Mouse (Mus musculus): Measurements from ENCODE around the gene Gbe1. TPM values are rescaled to one million over a fixed set of nuclear protein-coding genes. Genes with fewer than 3 reads are reported as not detected.

The Gbe1 gene
- polyA plus RNA-seq, 1 experiment from 2014 or later = 35.8 TPM

DNA sequence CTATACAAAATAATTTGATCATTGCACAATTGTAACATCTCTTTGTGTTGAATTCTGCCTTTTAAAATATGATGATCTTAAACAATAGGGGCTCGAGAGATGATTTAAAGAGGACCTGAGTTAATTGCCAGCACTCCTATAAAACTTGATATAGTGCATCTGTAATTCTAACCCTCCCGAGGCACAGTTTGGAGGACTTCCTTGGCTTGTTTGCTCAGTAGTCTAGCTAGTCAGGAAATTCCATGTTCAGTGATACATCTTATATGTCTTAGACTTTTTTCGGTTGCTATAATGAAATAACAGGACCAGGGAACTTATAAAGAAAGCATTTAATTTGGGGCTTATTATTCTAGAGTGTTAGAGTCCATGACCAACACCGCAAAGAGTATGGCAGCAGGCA, 162.4 kb downstream of the Gbe1 start:
- H3K36me3 ChIP-seq (ENCODE audit: insufficient read depth, low read length) = no peaks in the 10 kb centered on the region
- 23% methylated on average over 4 of the region's 4 CpGs for WGBS
- no peak for ATAC-seq (replicated peaks; ENCODE audit: low FRiP score, low read depth)

GRCm38 (mm10) chr16:70480494-70480893, 166.7 kb downstream of the Gbe1 start:
- no peak for DNase-seq (ENCODE audit: low spot score)
- H3K9ac ChIP-seq (ENCODE audit: low read depth, low read length) = no peak overlapping the region
- no peaks in the 10 kb centered on the region for H3K27me3 ChIP-seq (ENCODE audit: insufficient read depth, low read length)
- no peaks in the 10 kb centered on the region for H3K9me3 ChIP-seq (replicated peaks; ENCODE audit: low read length)
- 95% methylated on average over 3 of the region's 3 CpGs for WGBS
- no peaks in the 10 kb centered on the region for H3K4me1 ChIP-seq (replicated peaks; ENCODE audit: insufficient read depth, low read length)
- no peak for ATAC-seq (replicated peaks; ENCODE audit: low FRiP score, low read depth)
- no peak overlapping the region for H3K27ac ChIP-seq
- no peaks in the 10 kb centered on the region for H3K36me3 ChIP-seq (ENCODE audit: insufficient read depth, low read length)
- H3K4me3 ChIP-seq (replicated peaks; ENCODE audit: low read depth, low read length) = no peak overlapping the region
- TF ChIP-seq CTCF (IDR thresholded peaks at IDR 0.05; ENCODE audit: low read depth) = no peak
- H3K4me2 ChIP-seq (ENCODE audit: low read length) = no peak overlapping the region

More for the DNA sequence above, 162.4 kb downstream of the Gbe1 start:
- DNase-seq (ENCODE audit: low spot score) = peak; percentile 73
- Histone ChIP-seq H3K4me3 (replicated peaks; ENCODE audit: low read depth, low read length) (no peak overlapping the region), H3K27ac (no peak overlapping the region), H3K27me3 (ENCODE audit: insufficient read depth, low read length) (no peaks in the 10 kb centered on the region), H3K9me3 (replicated peaks; ENCODE audit: low read length) (no peaks in the 10 kb centered on the region), H3K4me1 (replicated peaks; ENCODE audit: insufficient read depth, low read length) (no peaks in the 10 kb centered on the region), H3K4me2 (ENCODE audit: low read length) (no peak overlapping the region), H3K9ac (ENCODE audit: low read depth, low read length) (no peak overlapping the region)
- TF ChIP-seq CTCF (IDR thresholded peaks at IDR 0.05; ENCODE audit: low read depth) = no peak

- TF ChIP-seq CTCF (IDR thresholded peaks at IDR 0.05; ENCODE audit: low read depth) = no peak
- Histone ChIP-seq H3K4me2 (ENCODE audit: low read length) (no peak overlapping the region), H3K36me3 (ENCODE audit: insufficient read depth, low read length) (no peaks in the 10 kb centered on the region), H3K9me3 (replicated peaks; ENCODE audit: low read length) (no peaks in the 10 kb centered on the region), H3K4me3 (replicated peaks; ENCODE audit: low read depth, low read length) (no peak overlapping the region), H3K27ac (no peak overlapping the region), H3K27me3 (ENCODE audit: insufficient read depth, low read length) (no peaks in the 10 kb centered on the region), H3K9ac (ENCODE audit: low read depth, low read length) (no peak overlapping the region), H3K4me1 (replicated peaks; ENCODE audit: insufficient read depth, low read length) (no peaks in the 10 kb centered on the region)
- WGBS = 80% methylated on average over 1 of the region's 1 CpGs
- ATAC-seq (replicated peaks; ENCODE audit: low FRiP score, low read depth) (no peak), DNase-seq (ENCODE audit: low spot score) (no peak)
Measured at GRCm38 (mm10) chr16:70506457-70506856, 192.7 kb downstream of the Gbe1 start.

DNA sequence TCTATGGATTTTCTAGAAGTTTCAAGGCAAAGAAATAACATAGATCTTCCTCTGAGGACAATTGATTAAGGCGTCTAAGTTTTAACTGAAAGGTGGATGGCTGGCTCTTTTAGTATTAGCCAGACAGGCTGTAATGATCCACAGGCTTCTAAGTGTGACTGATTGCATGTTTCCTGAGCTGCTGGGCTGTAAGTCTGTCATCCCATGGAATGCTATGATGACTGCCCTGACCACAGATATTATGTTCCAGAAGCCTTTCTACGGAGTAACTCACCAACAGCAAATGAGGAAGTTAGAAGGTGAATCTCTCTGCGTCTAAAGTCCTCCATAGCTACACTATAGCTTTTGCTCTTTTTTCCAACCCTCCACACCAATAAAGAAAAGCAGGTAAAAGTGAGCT, 197.2 kb downstream of the Gbe1 start:
- no peaks in the 10 kb centered on the region for H3K9me3 ChIP-seq (replicated peaks; ENCODE audit: low read length)
- DNase-seq (ENCODE audit: low spot score) (no peak), ATAC-seq (replicated peaks; ENCODE audit: low FRiP score, low read depth) (no peak)
- no peak overlapping the region for H3K9ac ChIP-seq (ENCODE audit: low read depth, low read length)
- no peaks in the 10 kb centered on the region for H3K36me3 ChIP-seq (ENCODE audit: insufficient read depth, low read length)
- H3K4me3 ChIP-seq (replicated peaks; ENCODE audit: low read depth, low read length) = no peak overlapping the region
- TF ChIP-seq CTCF (IDR thresholded peaks at IDR 0.05; ENCODE audit: low read depth) = no peak
- no peaks in the 10 kb centered on the region for H3K27me3 ChIP-seq (ENCODE audit: insufficient read depth, low read length)
- no peaks in the 10 kb centered on the region for H3K4me1 ChIP-seq (replicated peaks; ENCODE audit: insufficient read depth, low read length)
- no peak overlapping the region for H3K4me2 ChIP-seq (ENCODE audit: low read length)
- H3K27ac ChIP-seq = no peak overlapping the region
- 78% methylated on average over 3 of the region's 3 CpGs for WGBS

DNA sequence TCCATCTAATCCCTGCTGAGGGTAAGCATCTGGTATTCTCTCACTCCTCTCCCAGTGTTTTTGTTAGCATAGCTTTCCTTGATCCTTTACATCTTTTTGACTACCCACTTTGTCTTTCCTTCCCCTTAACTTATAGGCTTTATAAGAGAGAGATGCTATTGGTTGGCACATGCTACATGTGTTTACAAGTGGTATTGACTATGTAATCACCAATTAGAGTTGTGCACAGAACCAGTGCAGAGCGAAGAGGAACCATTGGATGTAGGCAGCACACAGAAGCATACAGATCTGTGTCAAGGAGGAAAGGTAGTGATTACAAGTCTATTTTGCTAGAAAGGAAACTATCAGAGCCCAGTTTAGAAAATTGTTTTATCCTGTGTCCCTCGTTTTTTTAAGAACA, 209.1 kb downstream of the Gbe1 start:
- Histone ChIP-seq H3K36me3 (ENCODE audit: insufficient read depth, low read length) (no peaks in the 10 kb centered on the region), H3K4me2 (ENCODE audit: low read length) (no peak overlapping the region), H3K27ac (no peak overlapping the region), H3K27me3 (ENCODE audit: insufficient read depth, low read length) (no peaks in the 10 kb centered on the region), H3K4me1 (replicated peaks; ENCODE audit: insufficient read depth, low read length) (no peaks in the 10 kb centered on the region), H3K9ac (ENCODE audit: low read depth, low read length) (no peak overlapping the region), H3K4me3 (replicated peaks; ENCODE audit: low read depth, low read length) (no peak overlapping the region), H3K9me3 (replicated peaks; ENCODE audit: low read length) (no peaks in the 10 kb centered on the region)
- 83% methylated on average over 2 of the region's 2 CpGs for WGBS
- DNase-seq (ENCODE audit: low spot score) = no peak
- TF ChIP-seq CTCF (IDR thresholded peaks at IDR 0.05; ENCODE audit: low read depth) = no peak
- ATAC-seq (replicated peaks; ENCODE audit: low FRiP score, low read depth) = no peak

GRCm38 (mm10) chr16:70523566-70523965, 209.8 kb downstream of the Gbe1 start:
- no peak overlapping the region for H3K4me3 ChIP-seq (replicated peaks; ENCODE audit: low read depth, low read length)
- no peak overlapping the region for H3K9ac ChIP-seq (ENCODE audit: low read depth, low read length)
- no peaks in the 10 kb centered on the region for H3K27me3 ChIP-seq (ENCODE audit: insufficient read depth, low read length)
- no peaks in the 10 kb centered on the region for H3K4me1 ChIP-seq (replicated peaks; ENCODE audit: insufficient read depth, low read length)
- H3K9me3 ChIP-seq (replicated peaks; ENCODE audit: low read length) = no peaks in the 10 kb centered on the region
- no peak overlapping the region for H3K4me2 ChIP-seq (ENCODE audit: low read length)
- DNase-seq (ENCODE audit: low spot score) (no peak), ATAC-seq (replicated peaks; ENCODE audit: low FRiP score, low read depth) (no peak)
- WGBS = 79% methylated on average over 8 of the region's 8 CpGs
- no peak for TF ChIP-seq CTCF (IDR thresholded peaks at IDR 0.05; ENCODE audit: low read depth)
- H3K27ac ChIP-seq = no peak overlapping the region
- H3K36me3 ChIP-seq (ENCODE audit: insufficient read depth, low read length) = no peaks in the 10 kb centered on the region

DNA sequence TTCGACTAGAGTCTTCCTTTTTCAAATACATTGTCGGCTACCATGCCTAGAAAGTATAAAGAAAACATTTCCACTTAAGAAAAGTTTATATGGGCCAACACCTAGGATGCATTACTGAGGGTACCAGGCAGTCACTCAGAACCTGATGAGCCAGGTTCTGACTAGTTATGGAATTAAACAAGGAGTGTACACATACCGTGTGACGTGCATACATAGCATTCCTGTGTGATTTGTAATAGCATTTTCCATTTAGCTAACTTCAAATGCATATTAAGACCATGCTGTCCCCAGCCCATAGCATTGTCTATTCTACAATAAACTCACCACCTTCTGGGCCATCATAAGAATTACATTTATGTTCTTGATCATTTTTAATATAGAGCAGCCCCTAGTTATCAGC, 210.5 kb downstream of the Gbe1 start:
- Histone ChIP-seq H3K4me3 (replicated peaks; ENCODE audit: low read depth, low read length) (no peak overlapping the region), H3K36me3 (ENCODE audit: insufficient read depth, low read length) (no peaks in the 10 kb centered on the region), H3K4me2 (ENCODE audit: low read length) (no peak overlapping the region), H3K27ac (no peak overlapping the region), H3K27me3 (ENCODE audit: insufficient read depth, low read length) (no peaks in the 10 kb centered on the region), H3K9ac (ENCODE audit: low read depth, low read length) (no peak overlapping the region), H3K9me3 (replicated peaks; ENCODE audit: low read length) (no peaks in the 10 kb centered on the region), H3K4me1 (replicated peaks; ENCODE audit: insufficient read depth, low read length) (no peaks in the 10 kb centered on the region)
- 84% methylated on average over 4 of the region's 4 CpGs for WGBS
- no peak for TF ChIP-seq CTCF (IDR thresholded peaks at IDR 0.05; ENCODE audit: low read depth)
- DNase-seq (ENCODE audit: low spot score) (no peak), ATAC-seq (replicated peaks; ENCODE audit: low FRiP score, low read depth) (peak; percentile 57)

Measured in kidney, postnatal 0 days (tissue).